Mouse (Mus musculus): ENCODE measurements around the gene Hspg2. TPM values are rescaled to one million over a fixed set of nuclear protein-coding genes. Genes with fewer than 3 reads are reported as not detected.

The Hspg2 gene
- total RNA-seq, 2 experiments from 2014 or later = not detected

- ATAC-seq (replicated peaks; ENCODE audit: low FRiP score, poor library complexity, severe bottlenecking) = no peak
These were observed 9.7 kb upstream of the Hspg2 start for GRCm38 (mm10) chr4:137458861-137459260.

GRCm38 (mm10) chr4:137460676-137461075 is 7.9 kb upstream of the Hspg2 start:
- no peak for ATAC-seq (replicated peaks; ENCODE audit: low FRiP score, poor library complexity, severe bottlenecking)

- no peak for ATAC-seq (replicated peaks; ENCODE audit: low FRiP score, poor library complexity, severe bottlenecking)
These were observed 7.4 kb upstream of the Hspg2 start for GRCm38 (mm10) chr4:137461217-137461616.

- no peak for ATAC-seq (replicated peaks; ENCODE audit: low FRiP score, poor library complexity, severe bottlenecking)
These were observed 6.4 kb upstream of the Hspg2 start for GRCm38 (mm10) chr4:137461981-137462690.

- ATAC-seq (replicated peaks; ENCODE audit: low FRiP score, poor library complexity, severe bottlenecking) = no peak
These were observed 3.3 kb upstream of the Hspg2 start for GRCm38 (mm10) chr4:137465125-137465787.

- ATAC-seq (replicated peaks; ENCODE audit: low FRiP score, poor library complexity, severe bottlenecking) = no peak
These were observed 1.6 kb upstream of the Hspg2 start for GRCm38 (mm10) chr4:137466991-137467390.

- ATAC-seq (replicated peaks; ENCODE audit: low FRiP score, poor library complexity, severe bottlenecking) = no peak
These were observed 1.0 kb upstream of the Hspg2 start for GRCm38 (mm10) chr4:137467525-137467924.

- no peak for ATAC-seq (replicated peaks; ENCODE audit: low FRiP score, poor library complexity, severe bottlenecking)
These were observed 694 bp downstream of the Hspg2 start for GRCm38 (mm10) chr4:137469081-137469844.

- ATAC-seq (replicated peaks; ENCODE audit: low FRiP score, poor library complexity, severe bottlenecking) = no peak
These were observed 1.5 kb downstream of the Hspg2 start for GRCm38 (mm10) chr4:137469845-137470692.

GRCm38 (mm10) chr4:137470701-137471317 is 2.2 kb downstream of the Hspg2 start:
- ATAC-seq (replicated peaks; ENCODE audit: low FRiP score, poor library complexity, severe bottlenecking) = no peak

- no peak for ATAC-seq (replicated peaks; ENCODE audit: low FRiP score, poor library complexity, severe bottlenecking)
These were observed 2.8 kb downstream of the Hspg2 start for GRCm38 (mm10) chr4:137471326-137471725.

- no peak for ATAC-seq (replicated peaks; ENCODE audit: low FRiP score, poor library complexity, severe bottlenecking)
These were observed 4.7 kb downstream of the Hspg2 start for GRCm38 (mm10) chr4:137473240-137473639.

- no peak for ATAC-seq (replicated peaks; ENCODE audit: low FRiP score, poor library complexity, severe bottlenecking)
These were observed 5.3 kb downstream of the Hspg2 start for GRCm38 (mm10) chr4:137473701-137474388.

GRCm38 (mm10) chr4:137474694-137475093 is 6.1 kb downstream of the Hspg2 start:
- no peak for ATAC-seq (replicated peaks; ENCODE audit: low FRiP score, poor library complexity, severe bottlenecking)

- no peak for ATAC-seq (replicated peaks; ENCODE audit: low FRiP score, poor library complexity, severe bottlenecking)
These were observed 6.9 kb downstream of the Hspg2 start for GRCm38 (mm10) chr4:137475271-137476050.

- ATAC-seq (replicated peaks; ENCODE audit: low FRiP score, poor library complexity, severe bottlenecking) = no peak
These were observed 7.6 kb downstream of the Hspg2 start for GRCm38 (mm10) chr4:137476065-137476760.

- ATAC-seq (replicated peaks; ENCODE audit: low FRiP score, poor library complexity, severe bottlenecking) = no peak
These were observed 8.2 kb downstream of the Hspg2 start for GRCm38 (mm10) chr4:137476761-137477237.

Measured in erythroblast, adult 5-6 weeks (primary cell).